Mouse (Mus musculus): ENCODE data around the gene Ino80e.
A peak's percentile ranks its signal among the peaks of the same experiment; 100 is the strongest.

The Ino80e gene

DNA sequence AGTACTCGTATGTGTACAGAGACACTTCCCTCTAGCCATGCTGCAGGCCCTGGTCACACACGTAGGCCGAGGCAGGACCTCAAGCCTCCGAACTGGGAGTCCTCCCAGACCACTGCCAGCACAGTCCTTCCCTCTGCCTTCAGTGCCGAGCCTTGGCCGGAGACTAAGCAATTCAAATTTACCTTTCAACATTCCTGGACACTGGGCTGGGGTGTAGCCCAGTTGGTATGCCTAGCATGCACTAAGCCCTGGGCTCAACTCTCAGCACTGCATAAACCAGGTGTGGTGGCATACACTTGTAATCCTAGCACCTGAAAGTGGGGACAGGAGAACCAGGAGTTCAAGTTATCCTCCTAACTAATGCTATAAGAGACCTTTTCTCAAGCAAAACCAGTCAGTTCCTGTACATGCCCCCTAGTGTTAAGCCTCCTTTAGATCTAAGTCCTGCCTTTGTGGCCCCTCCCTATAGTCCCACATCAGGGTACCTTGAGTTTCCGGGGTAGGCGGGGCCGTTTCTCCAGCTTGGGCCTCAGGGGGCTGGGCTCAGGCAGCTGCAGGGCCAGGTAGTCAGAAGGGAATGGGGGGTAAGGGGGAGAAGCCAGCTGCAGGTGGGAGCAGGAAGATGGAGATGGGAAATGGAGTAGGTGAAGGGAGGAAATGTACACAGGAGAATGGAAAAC, 5.3 kb downstream of the Ino80e start:
- no peak for DNase-seq (ENCODE audit: low spot score in 2 of 2)

DNA sequence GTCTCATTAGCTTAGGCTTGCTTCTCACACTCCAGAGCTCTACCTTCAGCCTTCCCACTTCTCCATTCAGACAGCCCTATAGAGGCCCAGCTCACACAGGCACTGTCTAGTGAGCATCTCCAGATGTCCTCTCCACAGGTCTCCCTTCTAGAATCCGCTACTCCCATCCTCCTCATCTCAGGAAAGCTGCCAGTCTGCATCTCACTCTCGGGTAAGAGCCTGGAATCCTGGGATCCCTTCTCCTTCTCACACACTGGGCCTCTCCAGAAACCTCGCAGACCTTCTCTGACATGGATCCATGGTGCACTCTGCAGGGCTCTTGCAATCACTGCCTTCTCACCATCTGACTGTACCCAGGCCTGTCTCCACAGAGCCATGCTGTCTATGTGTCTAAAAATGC, 6.5 kb downstream of the Ino80e start:
- DNase-seq (ENCODE audit: low spot score in 2 of 2): no peak

DNA sequence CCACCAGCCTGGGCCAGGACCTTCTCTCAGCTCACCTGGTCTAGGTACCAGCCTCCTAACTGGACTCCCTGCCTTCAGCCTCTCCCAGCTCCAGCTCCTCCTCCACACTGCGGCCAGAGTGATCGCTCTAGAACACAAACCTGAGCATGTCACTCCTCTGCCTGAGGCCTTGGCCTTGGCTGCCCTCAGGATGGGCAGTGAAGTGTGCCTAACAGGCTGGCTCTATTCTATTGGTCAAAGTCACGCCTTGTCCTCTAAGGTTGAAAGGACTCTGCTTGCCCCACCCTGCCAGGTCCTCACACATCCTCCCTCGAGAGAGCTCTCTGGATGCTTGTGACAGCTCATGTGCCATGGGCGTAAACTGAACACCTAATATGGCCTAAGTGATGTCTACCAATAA, 8.7 kb downstream of the Ino80e start:
- DNase-seq (ENCODE audit: low spot score in 2 of 2): no peak

DNA sequence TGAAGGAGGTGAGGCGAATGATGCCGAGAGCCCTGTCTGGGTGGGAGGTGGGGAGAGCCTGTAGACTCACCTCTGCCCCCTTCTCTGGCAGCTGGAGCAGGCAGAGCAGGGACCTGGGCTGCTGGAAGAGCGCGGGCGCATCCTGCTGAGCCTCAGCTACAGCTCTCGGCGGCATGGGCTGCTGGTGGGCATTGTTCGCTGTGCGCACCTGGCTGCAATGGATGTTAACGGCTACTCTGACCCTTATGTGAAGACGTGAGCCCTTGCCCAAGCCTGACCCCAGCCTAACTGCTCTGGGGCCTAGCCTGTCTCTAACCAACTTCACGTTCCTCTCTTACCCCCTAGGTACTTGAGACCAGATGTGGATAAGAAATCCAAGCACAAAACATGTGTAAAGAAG, 11.0 kb downstream of the Ino80e start:
- DNase-seq (ENCODE audit: low spot score in 2 of 2): no peak

DNA sequence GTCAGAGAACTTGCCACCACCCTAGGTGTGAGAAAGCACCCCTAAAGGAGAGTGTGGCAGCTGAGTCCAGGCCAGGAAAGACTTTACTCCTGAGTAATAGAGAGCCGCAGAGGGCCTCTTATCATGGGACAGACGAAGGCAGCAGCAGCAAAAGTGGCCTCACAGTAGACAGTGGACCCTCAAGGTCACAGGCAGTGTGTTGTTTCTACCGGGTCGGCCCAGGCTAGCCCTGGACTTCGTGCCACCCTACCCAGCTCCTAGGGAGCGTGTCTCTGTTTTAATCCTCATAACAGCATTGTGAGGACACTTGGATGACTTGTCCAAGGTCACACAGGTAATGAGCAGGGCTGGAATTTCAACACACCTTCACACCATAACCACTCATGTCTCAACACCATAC, 12.0 kb downstream of the Ino80e start:
- DNase-seq (ENCODE audit: low spot score in 2 of 2): no peak

DNA sequence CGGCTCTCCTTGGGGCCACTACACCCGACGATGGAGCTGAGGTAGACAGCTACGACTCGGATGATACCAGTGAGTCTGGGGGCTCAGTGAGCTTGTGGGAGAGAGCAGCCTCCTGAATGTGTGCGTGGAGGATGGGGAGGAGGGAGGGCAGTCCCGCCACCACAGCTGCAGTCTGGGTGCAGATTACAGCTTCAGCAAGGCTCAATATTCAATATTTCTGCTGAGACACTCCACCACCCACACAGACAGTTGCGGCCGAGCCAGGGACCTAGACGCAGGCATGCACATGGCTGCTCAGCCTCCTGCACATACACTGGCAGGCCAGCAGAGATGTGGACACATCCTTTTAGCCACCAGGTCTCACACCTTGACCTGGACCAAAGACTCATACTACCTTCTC, 13.4 kb downstream of the Ino80e start:
- peak in 1 of 2 experiments; percentile 12 for DNase-seq (ENCODE audit: low spot score in 2 of 2)

DNA sequence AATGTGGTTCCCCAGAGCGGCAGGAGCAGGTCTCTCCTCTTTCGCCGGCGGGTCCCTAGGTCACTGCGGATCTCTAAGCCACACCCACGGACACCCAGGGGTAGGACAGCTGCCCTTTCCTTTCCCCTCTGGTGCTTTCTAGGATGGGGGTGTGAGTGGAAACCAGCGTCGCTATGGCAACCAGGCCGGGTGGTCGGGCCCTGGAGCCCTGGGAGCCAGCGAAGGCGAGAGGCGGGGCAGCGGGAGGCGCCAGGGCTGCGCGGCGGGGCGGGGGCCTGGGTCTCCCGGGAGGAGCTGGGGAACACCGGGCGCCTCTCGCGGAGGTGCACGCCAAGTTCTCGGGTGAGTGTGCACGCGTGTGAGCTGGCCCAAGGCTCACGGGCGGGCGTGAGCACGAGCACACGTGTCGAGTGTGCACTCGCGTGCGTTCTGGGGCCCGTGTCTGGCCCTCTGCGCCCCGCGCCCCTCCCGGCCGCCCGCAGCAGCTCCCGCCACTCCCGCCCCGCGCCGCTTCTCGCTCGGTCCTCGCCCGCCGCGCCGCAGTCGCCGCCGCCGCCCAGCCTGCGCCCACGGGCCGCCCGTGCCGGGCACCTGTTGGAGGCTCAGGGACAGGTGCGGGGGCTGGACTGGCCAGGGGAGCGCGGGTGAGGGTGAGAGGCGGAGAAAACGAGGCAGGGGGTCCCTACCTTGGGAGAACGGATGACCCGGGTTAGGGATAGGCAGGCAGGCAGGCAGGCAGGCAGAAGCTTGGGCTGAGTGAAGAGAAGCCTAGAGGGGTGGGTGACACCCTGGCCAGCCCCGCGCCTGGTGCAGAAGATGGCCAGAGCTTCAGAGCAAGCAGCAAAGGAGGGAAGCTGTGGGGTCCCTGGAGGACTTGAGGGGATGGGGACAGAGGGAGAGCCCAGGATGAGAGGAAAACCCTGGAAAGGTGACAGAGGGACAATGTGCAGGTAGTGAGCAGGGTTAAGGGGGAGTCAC, 14.5 kb downstream of the Ino80e start:
- DNase-seq (ENCODE audit: low spot score in 2 of 2): no peak

DNA sequence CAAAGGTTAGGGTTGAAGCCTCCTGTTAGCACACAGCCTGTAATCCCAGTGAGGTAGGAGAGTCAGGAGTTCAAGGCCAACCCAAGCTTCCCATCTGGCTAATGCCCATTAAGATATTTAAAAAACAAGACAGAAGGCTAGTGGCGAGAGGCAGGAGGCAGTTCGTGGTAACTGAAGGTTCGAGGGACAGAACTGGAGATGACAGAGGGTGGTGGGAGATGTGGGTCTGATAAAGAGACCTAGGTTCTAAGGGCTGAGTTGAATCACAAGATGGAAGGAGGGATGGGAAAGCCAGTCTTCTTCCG, 15.1 kb downstream of the Ino80e start, which contains the start of gene Doc2a:
Gene Doc2a (plus strand): TSS at position 301 of the 305 bp plus-strand sequence.
- DNase-seq (ENCODE audit: low spot score in 2 of 2): no peak

DNA sequence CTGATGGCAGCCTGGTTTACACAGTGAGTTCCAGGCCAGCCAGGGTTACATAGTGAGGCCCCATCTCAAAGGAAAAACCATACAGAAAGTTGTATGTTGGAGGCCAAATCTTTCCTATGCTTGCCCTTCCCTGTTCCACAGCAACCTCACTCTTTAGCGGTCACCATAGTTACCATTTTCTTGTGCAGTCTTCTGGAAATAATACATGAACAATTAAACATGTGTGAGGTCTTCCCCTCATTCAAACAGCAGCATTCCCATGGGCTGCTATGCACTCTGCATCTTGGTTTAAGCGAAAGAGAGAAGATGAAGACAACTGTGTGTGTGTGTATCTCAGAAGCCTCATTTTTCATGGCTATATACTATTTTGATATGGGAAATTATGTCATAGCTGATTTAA, 16.7 kb downstream of the Ino80e start:
- no peak for DNase-seq (ENCODE audit: low spot score in 2 of 2)

DNA sequence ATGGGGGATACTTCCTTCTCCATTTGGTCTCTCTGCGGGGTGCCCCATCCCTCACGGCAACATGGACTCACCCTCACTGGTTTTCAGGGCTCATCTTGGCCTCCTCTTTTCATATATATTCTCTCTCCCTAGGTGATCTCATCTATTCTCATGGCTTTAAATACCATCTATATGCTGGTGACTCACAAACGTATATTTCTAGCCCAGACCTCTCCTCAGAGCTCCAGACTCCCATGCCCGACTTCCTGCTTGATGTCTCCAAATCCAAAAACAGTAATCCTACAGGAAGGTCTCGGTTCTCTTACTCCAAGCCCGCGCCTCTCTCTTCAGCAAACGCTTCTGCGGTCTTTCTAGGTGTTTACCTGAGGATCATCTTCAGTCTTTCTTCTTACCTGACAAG, 18.9 kb downstream of the Ino80e start:
- DNase-seq (ENCODE audit: low spot score in 2 of 2): no peak

DNA sequence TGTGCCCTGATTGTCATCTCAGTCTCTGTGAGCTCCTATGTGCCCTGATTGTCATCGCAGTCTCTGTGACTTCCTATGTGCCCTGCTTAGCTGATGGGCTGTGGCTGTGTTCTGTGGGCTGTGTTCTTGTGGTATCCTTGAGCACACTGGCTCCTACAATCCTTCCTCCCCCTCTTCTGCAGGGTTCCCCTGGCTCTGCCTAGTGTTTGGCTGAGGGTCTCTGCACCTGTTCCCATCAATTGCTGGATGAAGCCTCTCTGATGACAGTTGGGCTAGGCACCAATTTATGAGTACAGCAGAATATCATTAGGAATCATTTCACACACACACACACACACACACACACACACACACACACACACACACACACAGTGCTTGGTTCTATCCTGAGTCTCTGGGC, 28.9 kb downstream of the Ino80e start:
- no peak for DNase-seq (ENCODE audit: low spot score in 2 of 2)

DNA sequence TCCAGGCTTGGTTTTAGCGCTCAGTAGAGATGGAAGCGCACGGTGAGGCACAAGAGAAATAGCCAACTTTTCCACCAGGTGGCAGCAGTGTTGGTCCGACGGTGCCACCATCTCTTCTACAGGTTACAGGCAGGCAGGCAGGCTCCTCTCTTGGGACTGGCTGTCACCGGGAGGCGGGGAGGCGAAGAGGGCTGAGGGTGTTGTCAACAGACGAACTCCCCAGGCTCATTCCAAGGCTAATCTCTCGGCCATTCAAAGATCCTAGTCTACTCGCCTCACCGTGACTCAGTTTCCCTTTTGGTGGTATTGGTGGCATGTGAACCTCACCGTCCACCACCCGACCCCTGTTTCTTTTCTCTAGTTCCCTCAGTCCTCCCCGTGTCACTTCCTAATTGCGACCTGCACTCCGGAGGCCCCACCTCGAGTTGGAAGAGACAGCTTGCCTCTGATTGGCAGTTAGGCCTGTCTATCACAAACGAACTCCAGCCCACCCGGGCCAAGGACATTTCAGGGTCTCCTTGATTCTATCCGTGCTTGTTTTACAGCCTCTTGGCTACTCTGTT, 30.1 kb downstream of the Ino80e start:
- peak; percentile 68 to 86 for DNase-seq (ENCODE audit: low spot score in 2 of 2)

DNA sequence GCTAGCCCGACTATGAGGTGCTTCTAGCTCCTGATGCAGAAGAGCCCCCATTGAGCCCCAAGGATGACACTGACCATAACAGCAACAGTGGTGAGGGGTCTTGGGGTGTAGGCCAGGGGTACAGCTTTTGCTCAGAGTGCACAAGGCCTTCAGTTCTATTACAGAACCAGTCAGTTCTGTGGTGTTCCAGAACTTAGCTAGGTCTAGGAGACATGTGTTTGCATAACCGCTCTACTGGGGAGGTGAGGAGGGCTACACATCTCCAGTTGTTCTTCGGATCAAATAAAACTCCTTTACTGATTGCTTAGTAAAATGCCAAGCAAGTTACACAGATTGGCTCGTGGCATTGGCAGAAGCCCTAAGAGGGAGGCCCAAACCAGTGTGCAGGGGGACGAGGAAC, 30.6 kb downstream of the Ino80e start, which contains the start of gene 4930451I11Rik:
Gene 4930451I11Rik (minus strand): TSS at position 101 of the 400 bp plus-strand sequence.
- no peak for DNase-seq (ENCODE audit: low spot score in 2 of 2)

DNA sequence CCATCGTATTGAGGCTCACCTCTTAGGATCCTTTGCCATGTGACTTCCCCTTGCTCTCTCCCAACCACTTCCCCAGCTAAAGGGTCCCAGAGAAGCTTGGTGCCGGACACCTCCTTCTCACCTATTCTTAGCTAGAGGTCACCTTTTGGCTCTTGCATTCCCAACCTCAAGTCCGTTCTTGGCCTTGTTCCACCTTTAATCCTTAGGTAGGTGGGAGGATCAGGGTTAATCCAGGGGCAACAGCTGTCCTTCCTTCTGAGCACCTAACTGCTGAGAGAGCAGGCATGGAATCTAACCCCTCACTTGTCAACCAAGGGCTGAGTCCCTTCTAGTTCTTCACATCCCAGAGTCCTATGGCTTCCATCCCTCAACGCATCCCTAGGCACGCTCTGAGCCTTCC, 36.2 kb downstream of the Ino80e start:
- DNase-seq (ENCODE audit: low spot score in 2 of 2): no peak

DNA sequence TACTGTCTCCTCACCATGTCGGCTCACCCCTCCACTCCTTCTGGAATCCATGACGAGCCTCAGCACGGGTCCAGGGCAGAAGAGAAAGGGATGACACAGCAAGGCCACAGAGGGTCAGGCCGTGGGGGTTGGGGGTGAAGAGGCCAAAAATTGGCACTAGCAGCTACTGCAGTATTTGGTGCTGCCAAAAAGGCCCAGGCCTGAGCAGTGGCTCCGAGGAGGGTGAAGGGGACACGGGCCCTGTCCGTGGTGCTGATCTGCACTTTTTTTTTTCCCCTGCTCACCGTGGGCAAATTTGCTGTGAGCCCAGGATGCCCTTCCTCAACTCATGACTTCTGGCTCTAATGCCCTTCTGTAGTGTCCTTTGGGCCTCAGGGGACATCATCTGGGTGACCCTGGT, 36.8 kb downstream of the Ino80e start:
- DNase-seq (ENCODE audit: low spot score in 2 of 2): peak in 1 of 2 experiments; percentile 58

DNA sequence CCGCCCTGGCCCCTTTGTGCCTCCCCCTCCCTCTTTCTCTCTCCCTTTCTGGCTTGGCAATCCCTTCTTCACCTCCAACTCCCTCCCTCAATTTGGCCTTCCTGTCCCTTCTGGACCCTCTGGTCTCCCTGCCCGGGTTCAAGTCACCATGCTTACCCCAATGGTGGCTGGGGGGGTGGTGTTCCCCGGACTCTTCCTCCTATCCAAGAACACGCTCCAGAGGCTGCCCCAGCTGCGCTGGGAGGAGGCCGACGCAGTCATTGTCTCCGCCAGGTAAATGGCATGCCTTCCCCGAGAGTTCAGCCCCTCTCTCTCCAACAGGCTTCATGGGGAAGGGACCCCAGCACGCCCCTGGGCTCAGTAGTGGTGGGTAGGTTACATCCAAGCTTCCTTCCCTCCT, 38.2 kb downstream of the Ino80e start:
- no peak for DNase-seq (ENCODE audit: low spot score in 2 of 2)

DNA sequence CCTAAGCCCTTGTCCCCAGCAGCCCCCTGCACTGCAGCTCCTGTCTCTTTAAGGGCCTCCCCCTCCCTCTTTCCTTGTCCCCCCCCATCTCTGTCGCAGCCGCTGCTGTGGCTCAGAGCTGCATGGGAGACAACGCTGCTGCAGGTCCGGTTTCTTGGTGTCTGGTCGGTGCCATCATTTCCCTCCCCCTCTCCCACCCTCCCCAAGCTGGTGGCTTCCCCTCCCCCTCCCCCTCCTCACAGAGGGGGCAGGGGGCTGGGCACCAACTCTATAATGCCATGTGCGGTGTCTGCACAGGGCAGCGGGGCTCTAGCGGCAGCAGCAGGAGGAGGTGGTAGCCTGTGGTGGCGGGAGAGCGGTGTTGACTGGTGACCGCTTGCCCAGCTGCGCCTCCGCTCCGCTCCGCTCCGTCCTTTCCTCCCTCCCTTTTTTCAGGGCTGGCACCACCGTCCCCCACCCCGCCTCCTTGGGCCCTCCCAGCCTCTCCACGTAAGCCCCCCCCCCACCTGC, 38.9 kb downstream of the Ino80e start:
- DNase-seq (ENCODE audit: low spot score in 2 of 2): no peak

DNA sequence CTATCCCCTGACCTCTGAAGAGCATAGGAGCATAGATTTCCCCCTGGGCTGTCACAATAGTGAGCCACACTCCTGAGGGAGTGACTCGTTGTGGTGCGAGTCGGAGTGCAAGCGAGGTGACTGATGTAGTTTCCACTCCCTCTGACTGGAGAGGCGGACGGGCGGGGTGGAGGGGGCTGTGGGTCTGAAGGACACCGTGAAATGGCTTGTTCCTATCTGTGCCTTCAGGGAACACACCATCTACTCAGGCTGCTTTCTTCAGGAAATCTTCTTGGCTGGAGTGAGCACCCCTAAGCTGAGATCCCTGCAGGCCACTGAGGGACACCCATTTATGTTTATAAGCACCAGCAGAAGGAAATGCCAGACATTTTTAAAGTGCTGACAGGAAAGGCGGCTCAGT, 39.4 kb downstream of the Ino80e start:
- DNase-seq (ENCODE audit: low spot score in 2 of 2): no peak

DNA sequence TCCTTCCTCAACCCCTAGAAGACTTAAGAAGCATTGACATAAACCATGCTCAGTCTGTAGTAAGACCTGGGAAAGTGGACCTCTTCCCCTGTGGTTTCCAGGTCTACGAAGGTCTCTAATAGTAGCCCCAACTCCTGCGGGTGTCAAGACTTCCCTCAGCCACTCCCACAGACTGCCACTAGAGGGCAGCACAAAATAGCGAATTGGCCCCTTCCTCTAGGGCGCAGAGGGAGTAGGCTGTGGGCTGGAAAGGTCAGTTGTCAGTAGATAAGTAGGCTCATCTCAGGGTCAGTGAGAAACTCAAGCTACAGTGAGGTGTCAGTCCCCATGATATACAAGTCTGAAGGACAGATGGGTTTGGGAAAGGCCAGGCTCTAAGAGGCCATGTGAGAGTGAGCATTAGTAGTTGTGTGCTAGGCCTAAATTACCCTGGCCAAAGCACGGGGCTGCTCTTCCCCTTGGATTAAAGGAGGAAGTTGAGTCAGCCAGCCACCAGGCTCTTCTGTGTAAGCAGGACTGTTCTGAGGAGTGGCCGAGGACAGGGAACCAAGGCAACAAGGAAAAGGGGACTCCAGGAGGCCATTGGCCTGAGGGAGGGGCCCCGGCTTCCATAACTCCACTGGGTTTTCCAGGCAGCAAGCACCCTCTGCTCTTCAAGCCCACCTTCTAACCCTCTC, 40.2 kb downstream of the Ino80e start:
- DNase-seq (ENCODE audit: low spot score in 2 of 2): peak; percentile 77 to 87

DNA sequence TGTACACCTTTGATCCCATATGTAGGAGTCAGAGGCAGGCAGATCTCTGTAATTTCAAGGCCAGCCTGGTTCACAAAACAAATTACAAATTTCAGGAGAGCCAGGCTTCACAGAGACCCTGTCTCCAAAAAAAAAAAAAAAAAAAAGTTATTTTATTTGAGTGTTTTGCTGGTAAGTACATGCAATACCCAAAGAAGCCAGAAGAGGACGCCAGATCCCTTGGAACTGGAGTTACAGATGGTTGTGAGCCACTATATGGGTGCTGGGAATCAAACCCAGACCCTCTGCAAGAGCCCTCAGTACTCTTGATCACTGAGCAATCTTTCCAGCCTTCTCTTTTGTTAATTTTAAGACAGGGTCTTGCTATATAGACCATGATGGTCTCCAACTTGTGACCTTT, 43.4 kb downstream of the Ino80e start:
- no peak for DNase-seq (ENCODE audit: low spot score in 2 of 2)

DNA sequence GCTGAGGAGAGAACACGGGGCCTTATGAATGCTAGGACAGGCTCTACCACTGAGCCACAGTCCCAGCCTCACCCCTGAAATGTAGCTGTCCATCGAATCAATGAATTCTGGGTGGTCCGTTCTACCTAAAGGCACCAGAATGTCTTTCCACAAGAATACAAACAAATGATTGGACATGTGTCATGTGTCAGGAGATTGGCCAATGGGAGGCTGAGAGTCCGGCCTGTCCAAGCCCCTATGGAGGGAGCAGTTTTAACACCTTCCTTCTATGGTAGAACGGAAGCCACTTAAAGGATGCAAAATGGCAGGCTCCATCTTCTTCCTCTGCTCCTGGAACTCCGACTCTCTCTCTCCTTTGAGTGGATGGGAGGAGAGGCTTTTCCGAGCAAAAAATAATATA, 44.6 kb downstream of the Ino80e start:
- DNase-seq (ENCODE audit: low spot score in 2 of 2): no peak

DNA sequence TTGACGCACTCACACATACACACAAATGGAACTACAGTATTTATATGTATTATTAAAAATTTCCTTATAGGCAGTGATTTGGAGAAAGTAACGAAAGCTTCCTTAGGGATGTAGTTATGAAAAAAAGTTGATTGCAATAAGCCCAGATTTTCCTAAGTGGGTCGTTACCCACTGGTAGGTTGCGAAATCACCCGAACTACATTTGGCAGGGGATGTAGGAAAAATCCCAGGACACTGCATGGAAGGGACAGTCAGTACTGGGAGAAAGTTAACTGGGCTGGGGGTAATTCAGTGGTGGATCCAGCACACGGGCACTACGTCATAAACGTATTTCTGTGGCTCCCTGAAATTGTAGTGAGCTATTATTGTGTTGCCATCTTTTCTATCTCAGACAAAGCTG, 45.7 kb downstream of the Ino80e start:
- no peak for DNase-seq (ENCODE audit: low spot score in 2 of 2)

Measured in spleen, postnatal 10 days (tissue).